Mouse (Mus musculus) forebrain, embryonic 15.5 days (tissue): Measurements from ENCODE around the gene Phldb3. TPM values are rescaled to one million over a fixed set of nuclear protein-coding genes. Genes with fewer than 3 reads are reported as not detected.

Source experiments
- ATAC-seq: fragments of 200-750 bp; cut with Nextera tagmentation; replicated peaks from 2 replicates; pipeline ENCODE4 v1.8.0; 2017; ENCODE audit warnings: mild to moderate bottlenecking, moderate TSS enrichment, moderate library complexity
- H3K27ac ChIP-seq: fragments of 300-500 bp; sonication (generic); replicated peaks from 2 replicates; pipeline ENCODE4 v1.5.1; 2015; ENCODE audit warnings: mild to moderate bottlenecking, inconsistent platforms
- H3K27me3 ChIP-seq: fragments of 300-500 bp; sonication (generic); 2 replicates; pipeline ENCODE4 v1.6.1; 2015; ENCODE audit warnings: inconsistent platforms
- H3K36me3 ChIP-seq: fragments of 300-500 bp; sonication (generic); 2 replicates; pipeline ENCODE4 v1.6.1; 2015; ENCODE audit warnings: mild to moderate bottlenecking, inconsistent platforms
- H3K4me1 ChIP-seq: fragments of 300-500 bp; sonication (generic); 2 replicates; pipeline ENCODE4 v1.6.1; 2015; ENCODE audit warnings: inconsistent platforms
- H3K4me2 ChIP-seq: fragments of 300-500 bp; sonication (generic); replicated peaks from 2 replicates; pipeline ENCODE4 v1.6.1; 2015; ENCODE audit warnings: mild to moderate bottlenecking, inconsistent platforms
- H3K4me3 ChIP-seq: fragments of 300-500 bp; sonication (generic); 2 replicates; pipeline ENCODE4 v1.5.1; 2015; ENCODE audit warnings: mild to moderate bottlenecking, inconsistent platforms
- H3K9ac ChIP-seq: fragments of 300-500 bp; sonication (generic); replicated peaks from 2 replicates; pipeline ENCODE4 v1.6.1; 2015; ENCODE audit warnings: mild to moderate bottlenecking, inconsistent platforms
- H3K9me3 ChIP-seq: fragments of 300-500 bp; sonication (generic); 2 replicates; pipeline ENCODE4 v1.6.1; 2016; ENCODE audit warnings: inconsistent platforms
- WGBS: fragments of 180-500 bp; shearing (Covaris S2); methylation state at CpG from one replicate; pipeline ENCODE4 v1.1.7; 2015; ENCODE audit warnings: mixed read lengths; 5-methylcytosine and 5-hydroxymethylcytosine counted together
- polyA plus RNA-seq: library from polyadenylated mRNA; unstranded; fragments of >200 nt; fragmentation: Nextera tagmentation; extraction: Ambion mirVana; gene quantifications from 2 replicates; pipeline ENCODE4 v1.2.1, GENCODE M21; 2015

The Phldb3 gene
- polyA plus RNA-seq, 1 experiment from 2014 or later = not detected

GRCm38 (mm10) chr7:24599211-24600067, 11.1 kb upstream of the Phldb3 start:
- ATAC-seq = no peak
- WGBS = 77% methylated on average over 15 of the region's 15 CpGs

GRCm38 (mm10) chr7:24600941-24601597, 9.5 kb upstream of the Phldb3 start:
- Histone ChIP-seq H3K27me3 (no peaks in the 10 kb centered on the region), H3K27ac (peak overlapping the region; percentile 42; the same call in 1 of the 2 replicates), H3K4me2 (peak overlapping the region; percentile 41), H3K36me3 (no peaks in the 10 kb centered on the region), H3K9me3 (no peaks in the 10 kb centered on the region), H3K4me1 (no peaks in the 10 kb centered on the region), H3K9ac (peak overlapping the region; percentile 17; the same call in 1 of the 2 replicates), H3K4me3 (peak overlapping the region; percentile 25)
- 6% methylated on average over 13 of the region's 13 CpGs for WGBS
- ATAC-seq = peak; percentile 93

More at GRCm38 (mm10) chr7:24599211-24600067, 11.1 kb upstream of the Phldb3 start:
- no peaks in the 10 kb centered on the region for H3K36me3 ChIP-seq
- H3K4me2 ChIP-seq = no peak overlapping the region
- no peak overlapping the region for H3K4me3 ChIP-seq
- H3K27ac ChIP-seq = no peak overlapping the region
- no peak overlapping the region for H3K9ac ChIP-seq
- peaks cover 5% of the 10 kb centered on the region for H3K4me1 ChIP-seq
- H3K27me3 ChIP-seq = no peaks in the 10 kb centered on the region
- no peaks in the 10 kb centered on the region for H3K9me3 ChIP-seq

GRCm38 (mm10) chr7:24605561-24605960, 5.0 kb upstream of the Phldb3 start:
- Histone ChIP-seq H3K27ac (no peak overlapping the region), H3K4me3 (no peak overlapping the region), H3K9me3 (no peaks in the 10 kb centered on the region), H3K27me3 (peaks cover 14% of the 10 kb centered on the region), H3K4me1 (peaks cover 5% of the 10 kb centered on the region), H3K36me3 (no peaks in the 10 kb centered on the region), H3K4me2 (no peak overlapping the region), H3K9ac (no peak overlapping the region)
- WGBS = 72% methylated on average over 7 of the region's 7 CpGs
- ATAC-seq = no peak

- H3K27me3 ChIP-seq = peaks cover 19% of the 10 kb centered on the region
- H3K4me2 ChIP-seq = no peak overlapping the region
- H3K9ac ChIP-seq = no peak overlapping the region
- H3K36me3 ChIP-seq = no peaks in the 10 kb centered on the region
- no peaks in the 10 kb centered on the region for H3K9me3 ChIP-seq
- H3K4me3 ChIP-seq = no peak overlapping the region
- WGBS = 77% methylated on average over 7 of the region's 7 CpGs
- H3K4me1 ChIP-seq = peaks cover 9% of the 10 kb centered on the region
- H3K27ac ChIP-seq = no peak overlapping the region
- ATAC-seq = no peak
These were observed 4.5 kb upstream of the Phldb3 start for GRCm38 (mm10) chr7:24606046-24606445.

- Histone ChIP-seq H3K27ac (no peak overlapping the region), H3K9ac (no peak overlapping the region), H3K4me1 (peaks cover 22% of the 10 kb centered on the region), H3K4me2 (no peak overlapping the region), H3K9me3 (no peaks in the 10 kb centered on the region), H3K4me3 (no peak overlapping the region), H3K36me3 (no peaks in the 10 kb centered on the region), H3K27me3 (peaks cover 37% of the 10 kb centered on the region)
- WGBS = 56% methylated on average over 6 of the region's 6 CpGs
- ATAC-seq = peak; percentile 88
These were observed 2.5 kb upstream of the Phldb3 start for GRCm38 (mm10) chr7:24608017-24608416.

- H3K36me3 ChIP-seq = no peaks in the 10 kb centered on the region
- no peak; the same call in 1 of the 2 replicates for ATAC-seq
- peaks cover 42% of the 10 kb centered on the region for H3K27me3 ChIP-seq
- no peak overlapping the region for H3K9ac ChIP-seq
- no peaks in the 10 kb centered on the region for H3K9me3 ChIP-seq
- no peak overlapping the region for H3K27ac ChIP-seq
- no peak overlapping the region for H3K4me2 ChIP-seq
- peaks cover 22% of the 10 kb centered on the region for H3K4me1 ChIP-seq
- no peak overlapping the region for H3K4me3 ChIP-seq
- 72% methylated on average over 8 of the region's 8 CpGs for WGBS
These were observed 2.0 kb upstream of the Phldb3 start for GRCm38 (mm10) chr7:24608561-24608960.

- H3K4me2 ChIP-seq = peak overlapping the region; percentile 47
- peaks cover 43% of the 10 kb centered on the region for H3K27me3 ChIP-seq
- peaks cover 22% of the 10 kb centered on the region for H3K4me1 ChIP-seq
- no peaks in the 10 kb centered on the region for H3K9me3 ChIP-seq
- H3K9ac ChIP-seq = no peak overlapping the region; the same call in none of the 2 replicates
- H3K36me3 ChIP-seq = no peaks in the 10 kb centered on the region
- H3K4me3 ChIP-seq = peak overlapping the region; percentile 34
- under 1% methylated on average over 36 of the region's 36 CpGs for WGBS
- ATAC-seq = peak; percentile 33; the same call in 1 of the 2 replicates
- H3K27ac ChIP-seq = no peak overlapping the region
These were observed 424 bp downstream of the Phldb3 start for GRCm38 (mm10) chr7:24610879-24611494.

GRCm38 (mm10) chr7:24611709-24612108, 1.1 kb downstream of the Phldb3 start:
- no peaks in the 10 kb centered on the region for H3K36me3 ChIP-seq
- no peak overlapping the region for H3K4me2 ChIP-seq
- H3K4me3 ChIP-seq = peak overlapping the region; percentile 34; the same call in 1 of the 2 replicates
- no peak for ATAC-seq
- no peak overlapping the region for H3K9ac ChIP-seq
- H3K27ac ChIP-seq = no peak overlapping the region
- H3K27me3 ChIP-seq = peaks cover 43% of the 10 kb centered on the region
- peaks cover 22% of the 10 kb centered on the region for H3K4me1 ChIP-seq
- 17% methylated on average over 7 of the region's 7 CpGs for WGBS
- no peaks in the 10 kb centered on the region for H3K9me3 ChIP-seq

GRCm38 (mm10) chr7:24612308-24612910, 1.8 kb downstream of the Phldb3 start:
- Histone ChIP-seq H3K4me1 (peaks cover 22% of the 10 kb centered on the region), H3K27ac (no peak overlapping the region), H3K4me3 (no peak overlapping the region; the same call in 1 of the 2 replicates), H3K9me3 (no peaks in the 10 kb centered on the region), H3K36me3 (no peaks in the 10 kb centered on the region), H3K27me3 (peaks cover 43% of the 10 kb centered on the region), H3K4me2 (peak overlapping the region; percentile 24; the same call in 1 of the 2 replicates), H3K9ac (no peak overlapping the region)
- no peak for ATAC-seq
- WGBS = 3% methylated on average over 27 of the region's 27 CpGs

- Histone ChIP-seq H3K4me1 (peaks cover 22% of the 10 kb centered on the region), H3K36me3 (no peaks in the 10 kb centered on the region), H3K4me2 (no peak overlapping the region), H3K27me3 (peaks cover 36% of the 10 kb centered on the region), H3K9ac (no peak overlapping the region), H3K4me3 (no peak overlapping the region), H3K9me3 (no peaks in the 10 kb centered on the region), H3K27ac (no peak overlapping the region)
- 78% methylated on average over 13 of the region's 13 CpGs for WGBS
- ATAC-seq = no peak
These were observed 4.3 kb downstream of the Phldb3 start for GRCm38 (mm10) chr7:24614816-24615215.

- no peak overlapping the region for H3K27ac ChIP-seq
- H3K4me1 ChIP-seq = peaks cover 1% of the 10 kb centered on the region; the same call in 1 of the 2 replicates
- no peak for ATAC-seq
- H3K9ac ChIP-seq = no peak overlapping the region
- no peaks in the 10 kb centered on the region for H3K36me3 ChIP-seq
- H3K4me2 ChIP-seq = no peak overlapping the region
- H3K27me3 ChIP-seq = peaks cover 9% of the 10 kb centered on the region
- 81% methylated on average over 8 of the region's 8 CpGs for WGBS
- no peaks in the 10 kb centered on the region for H3K9me3 ChIP-seq
- H3K4me3 ChIP-seq = no peak overlapping the region
These were observed 7.2 kb downstream of the Phldb3 start for GRCm38 (mm10) chr7:24617763-24618162.
